Mouse (Mus musculus) cerebellum, adult (tissue): ENCODE measurements around the gene Zkscan7.

Source experiments
- ATAC-seq: cut with Nextera tagmentation; 2 replicates; pipeline ENCODE4 v1.9.2; 2017; ENCODE audit warnings: mild to moderate bottlenecking, moderate library complexity, mixed read lengths; ENCODE audit not compliant: insufficient number of reproducible peaks, low FRiP score, low TSS enrichment

Zkscan7 gene

GRCm38 (mm10) chr9:122901047-122901446, 15.6 kb downstream of the Zkscan7 start:
- no peak for ATAC-seq

GRCm38 (mm10) chr9:122902717-122903535, 17.4 kb downstream of the Zkscan7 start:
- peak; percentile 96 for ATAC-seq

DNA sequence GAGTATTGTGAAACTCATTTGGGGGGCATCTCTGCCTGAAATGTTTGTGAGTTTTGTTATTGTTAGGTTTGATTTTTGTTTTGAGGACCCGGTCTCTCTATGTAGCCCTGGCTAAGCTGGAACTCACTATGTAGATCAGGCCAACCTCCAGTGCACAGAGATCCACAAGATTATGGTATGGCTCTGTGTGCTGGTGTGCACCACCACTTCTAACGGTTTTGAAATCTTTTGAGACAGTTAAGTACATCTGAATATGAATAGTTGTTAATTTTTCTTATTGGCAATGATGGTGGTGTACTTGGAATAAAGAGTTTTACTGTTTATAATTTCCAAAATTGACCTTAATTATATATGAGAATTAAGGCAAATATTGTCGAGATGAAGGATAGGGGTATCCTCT, 37.0 kb downstream of the Zkscan7 start:
- ATAC-seq: no peak

GRCm38 (mm10) chr9:122922936-122923381, 37.5 kb downstream of the Zkscan7 start, which contains the start of gene Zfp105:
TSS of gene Zfp105 (plus strand) at chr9:122923072.
- ATAC-seq: peak; percentile 79

DNA sequence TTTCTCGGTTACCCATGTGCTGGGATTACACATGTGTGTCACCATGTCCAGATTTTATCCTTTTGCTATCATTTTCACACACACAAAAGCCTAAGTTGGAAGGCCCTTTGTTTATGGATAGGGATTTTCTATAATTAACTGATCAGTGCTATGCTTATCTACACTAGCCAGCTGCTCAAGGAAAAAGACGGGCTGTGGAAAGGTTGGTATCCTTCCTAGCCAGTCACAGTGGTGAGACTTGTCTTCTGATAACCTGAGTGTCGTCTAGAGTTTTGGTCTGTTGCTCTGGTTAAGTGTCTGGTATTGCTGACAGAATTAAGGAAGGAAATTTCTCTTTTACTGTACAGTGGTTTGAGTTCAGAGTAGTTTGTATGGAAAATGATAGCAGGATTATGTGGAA, 43.4 kb downstream of the Zkscan7 start:
- no peak for ATAC-seq
